Mouse (Mus musculus) MEL (cell line): Measurements from ENCODE around the gene Atp6v1a. TPM values are rescaled to one million over a fixed set of nuclear protein-coding genes. Genes with fewer than 3 reads are reported as not detected.

Experiments
- DNase-seq: peaks from one replicate; pipeline ENCODE4 v3.0.0; 2011; ENCODE audit warnings: low read depth, low spot score
- H3K27ac ChIP-seq: 2 replicates; pipeline ENCODE4 v1.5.1; 2012; ENCODE audit warnings: low read depth, mild to moderate bottlenecking, control low read depth, low read length, moderate library complexity; ENCODE audit not compliant: control insufficient read depth
- H3K27me3 ChIP-seq, 2 experiments: fragments of 150-350 bp in 1 of 2; sonication (generic) in 1 of 2; 2 replicates each; pipeline ENCODE4 v1.6.1; 2012; ENCODE audit warnings: low read length in 2 of 2, mild to moderate bottlenecking in 2 of 2, improper control_type of control experiment in 1 of 2, moderate library complexity in 1 of 2; ENCODE audit not compliant: insufficient read depth in 2 of 2, control insufficient read depth in 1 of 2
- H3K36me3 ChIP-seq, 2 experiments: 2 replicates each; pipeline ENCODE4 v1.6.1; 2012 to 2014; ENCODE audit warnings: low read length in 2 of 2, improper control_type of control experiment in 1 of 2, inconsistent platforms in 1 of 2, mild to moderate bottlenecking in 1 of 2; ENCODE audit not compliant: insufficient read depth in 2 of 2, control insufficient read depth in 1 of 2
- H3K4me1 ChIP-seq, 2 experiments: fragments of 150-350 bp in 1 of 2; sonication (generic) in 1 of 2; 2 replicates each; pipeline ENCODE4 v1.6.1; 2012; ENCODE audit warnings: low read length in 2 of 2, improper control_type of control experiment in 1 of 2, mild to moderate bottlenecking in 1 of 2; ENCODE audit not compliant: insufficient read depth in 2 of 2, control insufficient read depth in 1 of 2
- H3K4me3 ChIP-seq, 2 experiments: fragments of 150-350 bp in 1 of 2; sonication (generic) in 1 of 2; 2 replicates each; pipeline ENCODE4 v1.5.1; 2012; ENCODE audit warnings: low read depth in 2 of 2, low read length in 2 of 2, mild to moderate bottlenecking in 2 of 2, moderate library complexity in 2 of 2, control low read depth in 1 of 2, improper control_type of control experiment in 1 of 2; ENCODE audit not compliant: control insufficient read depth in 1 of 2, insufficient read depth in 1 of 2
- H3K79me2 ChIP-seq: 2 replicates; pipeline ENCODE4 v1.6.1; 2012; ENCODE audit warnings: mild to moderate bottlenecking, low read length, moderate library complexity; ENCODE audit not compliant: control insufficient read depth, poor library complexity, insufficient read depth
- H3K9ac ChIP-seq: 2 replicates; pipeline ENCODE4 v1.6.1; 2012; ENCODE audit warnings: low read depth, mild to moderate bottlenecking, control low read depth, low read length, moderate library complexity; ENCODE audit not compliant: control insufficient read depth, poor library complexity, severe bottlenecking
- H3K9me3 ChIP-seq: fragments of 150-350 bp; sonication (generic); replicated peaks from 2 replicates; pipeline ENCODE4 v1.6.1; 2012; ENCODE audit warnings: mild to moderate bottlenecking, low read length, improper control_type of control experiment, moderate library complexity; ENCODE audit not compliant: insufficient read depth
- BHLHE40 ChIP-seq: IDR thresholded peaks from 2 replicates; pipeline ENCODE4 v1.6.1; 2012; ENCODE audit warnings: low read depth, mild to moderate bottlenecking, inconsistent platforms, low read length, improper control_type of control experiment, borderline replicate concordance
- CHD1 ChIP-seq: IDR thresholded peaks from 2 replicates; pipeline ENCODE4 v1.6.1; 2012; ENCODE audit warnings: low read depth, mild to moderate bottlenecking, inconsistent platforms, low read length, improper control_type of control experiment
- CHD2 ChIP-seq: IDR thresholded peaks from 2 replicates; pipeline ENCODE4 v1.6.1; 2011; ENCODE audit warnings: low read length, improper control_type of control experiment
- CTCF ChIP-seq, 3 experiments: IDR thresholded peaks in 2 of 3; conservative IDR thresholded peaks in 1 of 3; 2 replicates each; pipeline ENCODE4 v1.5.1; 2011 to 2012; ENCODE audit warnings: low read length in 3 of 3, low read depth in 2 of 3, mild to moderate bottlenecking in 2 of 3, improper control_type of control experiment in 1 of 3, inconsistent platforms in 1 of 3, mixed read lengths in 1 of 3, moderate library complexity in 1 of 3; ENCODE audit not compliant: control insufficient read depth in 1 of 3, insufficient read depth in 1 of 3, poor library complexity in 1 of 3, severe bottlenecking in 1 of 3
- MYC ChIP-seq: IDR thresholded peaks from 2 replicates; pipeline ENCODE4 v1.6.1; 2011; ENCODE audit warnings: low read depth, mild to moderate bottlenecking, low read length, improper control_type of control experiment, moderate library complexity
- NRF1 ChIP-seq: IDR thresholded peaks from 2 replicates; pipeline ENCODE4 v1.6.1; 2014; ENCODE audit warnings: low read depth, mild to moderate bottlenecking, inconsistent platforms, low read length, improper control_type of control experiment, moderate library complexity; ENCODE audit not compliant: poor library complexity, insufficient read depth, severe bottlenecking
- POLR2A ChIP-seq, 2 experiments: IDR thresholded peaks; 2 replicates each; pipeline ENCODE4 v1.6.1; 2011 to 2012; ENCODE audit warnings: low read length in 2 of 2, mild to moderate bottlenecking in 2 of 2, control low read depth in 1 of 2, improper control_type of control experiment in 1 of 2, low read depth in 1 of 2, moderate library complexity in 1 of 2; ENCODE audit not compliant: control insufficient read depth in 1 of 2, insufficient read depth in 1 of 2, poor library complexity in 1 of 2
- RAD21 ChIP-seq: IDR thresholded peaks from 2 replicates; pipeline ENCODE4 v1.6.1; 2011; ENCODE audit warnings: mild to moderate bottlenecking, low read depth, low read length, improper control_type of control experiment
- SMC3 ChIP-seq: IDR thresholded peaks from 2 replicates; pipeline ENCODE4 v1.6.1; 2011; ENCODE audit warnings: low read depth, low read length, improper control_type of control experiment
- TAL1 ChIP-seq: IDR thresholded peaks from 2 replicates; pipeline ENCODE4 v1.6.1; 2012; ENCODE audit warnings: mild to moderate bottlenecking, inconsistent platforms, low read length, moderate library complexity, mixed read lengths
- USF1 ChIP-seq: IDR thresholded peaks from 2 replicates; pipeline ENCODE4 v1.6.1; 2014; ENCODE audit warnings: low read depth, mild to moderate bottlenecking, inconsistent platforms, low read length, improper control_type of control experiment, moderate library complexity
- USF2 ChIP-seq, 2 experiments: IDR thresholded peaks; 2 replicates each; pipeline ENCODE4 v1.6.1; 2011 to 2012; ENCODE audit warnings: improper control_type of control experiment in 2 of 2, low read length in 2 of 2, borderline replicate concordance in 1 of 2, inconsistent platforms in 1 of 2, low read depth in 1 of 2, mild to moderate bottlenecking in 1 of 2; ENCODE audit not compliant: insufficient read depth in 1 of 2
- ZKSCAN1 ChIP-seq: IDR thresholded peaks from 2 replicates; pipeline ENCODE4 v1.6.1; 2012; ENCODE audit warnings: low read depth, mild to moderate bottlenecking, inconsistent platforms, low read length, improper control_type of control experiment, moderate library complexity
- polyA plus RNA-seq, 2 experiments: library from polyadenylated mRNA; stranded (reverse) in 1 of 2; unstranded in 1 of 2; fragments of >175 nt in 1 of 2; fragments of >200 nt in 1 of 2; gene quantifications; 2 replicates each; pipeline versions ENCODE4 v1.2.1 to v1.2.4; 2012; ENCODE audit warnings: low replicate concordance in 2 of 2, low read depth in 1 of 2; ENCODE audit not compliant: insufficient read length in 2 of 2, insufficient read depth in 1 of 2, missing spikeins in 1 of 2
- total RNA-seq: library from RNA; depleted of rRNA; stranded (reverse); fragments of 300-350 nt; gene quantifications from 2 replicates; pipeline ENCODE4 v1.2.3, GENCODE M21; 2012

The Atp6v1a gene
- total and polyA plus RNA-seq, 3 experiments: 34.9 to 38.5 TPM; not detected in 1

- Histone ChIP-seq H3K9me3 (no peaks in the 10 kb centered on the region), H3K36me3 (peaks cover 0 to 14% of the 10 kb centered on the region in 2 experiments; a peak in 3 of 4 replicates), H3K27me3 (no peaks in the 10 kb centered on the region), H3K79me2 (peaks cover 30% of the 10 kb centered on the region), H3K9ac (no peak overlapping the region), H3K4me1 (peaks cover 0 to 2% of the 10 kb centered on the region in 2 experiments; a peak in 3 of 4 replicates), H3K4me3 (no peak overlapping the region), H3K27ac (no peak overlapping the region)
- no peak for DNase-seq
- TF ChIP-seq BHLHE40: no peak
- no peak for TF ChIP-seq SMC3
- no peak for TF ChIP-seq CHD2
- TF ChIP-seq NRF1: no peak
- TF ChIP-seq CHD1: no peak
- no peak for TF ChIP-seq MYC
- no peak for TF ChIP-seq USF2 (IDR thresholded peaks at IDR 0.05; ENCODE audit: borderline replicate concordance in 1 of 2, insufficient read depth in 1 of 2, low read depth in 1 of 2, low read length in 2 of 2)
Measured at GRCm38 (mm10) chr16:44136511-44137021, 2.9 kb downstream of the Atp6v1a start.

- Histone ChIP-seq H3K9me3 (no peaks in the 10 kb centered on the region), H3K79me2 (peaks cover 7% of the 10 kb centered on the region; the same call in 1 of the 2 replicates), H3K9ac (no peak overlapping the region), H3K27me3 (no peaks in the 10 kb centered on the region), H3K4me1 (peaks cover 0 to 7% of the 10 kb centered on the region in 2 experiments; a peak in 1 of 4 replicates), H3K36me3 (peaks cover 0 to 11% of the 10 kb centered on the region in 2 experiments; a peak in 3 of 4 replicates), H3K27ac (no peak overlapping the region), H3K4me3 (no peak overlapping the region)
- TF ChIP-seq RAD21 (no peak), CHD2 (no peak), TAL1 (no peak), USF1 (no peak)
- DNase-seq: no peak
Measured at GRCm38 (mm10) chr16:44133187-44133586, 6.3 kb downstream of the Atp6v1a start.

GRCm38 (mm10) chr16:44132300-44132699 lies 7.2 kb downstream of the Atp6v1a start:
- H3K27me3 ChIP-seq: no peaks in the 10 kb centered on the region
- no peak for DNase-seq
- no peak for TF ChIP-seq NRF1
- no peak for TF ChIP-seq CHD1
- TF ChIP-seq CHD2: no peak
- TF ChIP-seq CTCF (IDR thresholded peaks at IDR 0.05 in 2 of 3, conservative IDR thresholded peaks at IDR 0.05 in 1 of 3; ENCODE audit: control insufficient read depth in 1 of 3, insufficient read depth in 1 of 3, low read depth in 2 of 3, low read length in 3 of 3, poor library complexity in 1 of 3, severe bottlenecking in 1 of 3): no peak
- TF ChIP-seq ZKSCAN1: no peak
- no peak for TF ChIP-seq POLR2A (IDR thresholded peaks at IDR 0.05; ENCODE audit: control insufficient read depth in 1 of 2, insufficient read depth in 1 of 2, low read depth in 1 of 2, low read length in 2 of 2, poor library complexity in 1 of 2)
- TF ChIP-seq, all 39 proteins: peak for 0
- Histone ChIP-seq H3K36me3 (peaks cover 0 to 5% of the 10 kb centered on the region in 2 experiments; a peak in 3 of 4 replicates), H3K27ac (no peak overlapping the region), H3K4me3 (no peak overlapping the region), H3K79me2 (peaks cover 6% of the 10 kb centered on the region; the same call in 1 of the 2 replicates), H3K9ac (no peak overlapping the region), H3K9me3 (no peaks in the 10 kb centered on the region), H3K4me1 (peaks cover 0 to 7% of the 10 kb centered on the region in 2 experiments; a peak in 1 of 4 replicates)
